Mouse (Mus musculus) liver, postnatal 0 days (tissue): ENCODE measurements around the gene Eng.

Experiments used
- CTCF ChIP-seq: sonication (generic); IDR thresholded peaks from 2 replicates; pipeline ENCODE4 v1.5.1; 2016; ENCODE audit warnings: antibody characterized with exemption, low read depth
- EP300 ChIP-seq: IDR thresholded peaks from 2 replicates; pipeline ENCODE4 v1.6.1; 2016; ENCODE audit warnings: antibody characterized with exemption, low read depth, mild to moderate bottlenecking

DNA sequence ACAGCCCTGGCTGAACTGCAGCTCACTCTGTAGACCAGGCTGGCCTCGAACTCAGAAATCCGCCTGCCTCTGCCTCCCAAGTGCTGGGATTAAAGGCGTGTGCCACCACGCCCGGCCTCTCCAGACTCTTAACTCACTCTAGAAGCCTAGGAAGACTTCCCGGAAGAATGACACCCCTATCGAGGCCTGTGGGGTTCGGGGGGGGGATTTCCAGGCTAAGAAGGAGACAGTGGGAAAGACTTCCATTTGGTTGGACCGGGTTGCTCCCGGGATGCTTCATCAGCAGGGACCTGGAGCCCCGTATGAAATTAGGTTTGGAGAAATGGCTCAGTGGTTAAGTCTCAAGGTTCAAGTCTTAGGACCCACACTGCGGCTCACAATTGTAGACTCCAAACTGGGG, 48.3 kb downstream of the Eng start:
- TF ChIP-seq EP300 (no peak), CTCF (no peak)
